In the genomic region with DNA sequence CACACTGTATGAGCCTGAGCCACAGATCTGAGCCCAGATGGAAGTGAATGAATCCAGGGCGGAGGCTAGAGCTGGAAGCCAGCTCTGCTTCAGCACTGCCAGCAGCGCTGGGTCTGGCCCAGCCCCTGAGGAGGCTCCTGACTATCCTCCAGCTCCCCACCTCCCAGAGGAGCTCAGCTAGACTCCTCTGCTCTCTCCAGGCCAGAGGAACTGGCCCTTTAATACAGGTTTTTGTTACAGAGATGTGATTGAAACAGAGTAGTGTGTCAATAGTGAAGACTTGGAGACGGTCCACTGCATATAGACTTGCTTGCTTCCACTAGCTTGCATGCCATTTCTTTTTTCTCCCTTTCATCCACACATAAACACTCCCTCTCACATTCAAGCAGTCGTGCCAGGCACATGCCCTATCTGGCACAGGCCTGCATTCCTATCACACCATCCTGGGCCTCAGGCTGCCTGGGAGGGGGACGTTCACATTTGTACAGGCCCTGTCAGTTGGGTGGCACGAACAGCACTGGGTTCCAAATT, we compare ENCODE assay signal across 7 mouse cellular contexts. TPM values are rescaled to one million over a fixed set of nuclear protein-coding genes. Genes with fewer than 3 reads are reported as not detected.
DNase-seq lines count a peak whose midpoint lies in the region; ATAC-seq lines count a peak whose summit lies in the region.

No protein-coding gene starts in this region.

- intact Hi-C loops in heart, postnatal 25 days (cut with DNase I) = loop anchor here (2.0 kb wide), 1 partner anchor 13 kb away; no protein-coding TSS in a partner anchor

- H3K27ac ChIP-seq in limb, embryonic 15.5 days = peak overlapping the region; percentile 38; the same call in 1 of the 2 replicates
- H3K27ac ChIP-seq in limb, embryonic 10.5 days = no peak overlapping the region
- H3K27ac ChIP-seq in embryonic facial prominence, embryonic 15.5 days (replicated peaks) = peak overlapping the region; percentile 61
- peak overlapping the region; percentile 64; the same call in 1 of the 2 replicates for H3K27ac ChIP-seq in stomach, embryonic 16.5 days (ENCODE audit: low read length)

- H3K36me3 ChIP-seq in limb, embryonic 15.5 days = peaks cover 27% of the 10 kb centered on the region
- H3K36me3 ChIP-seq in limb, embryonic 10.5 days = no peaks in the 10 kb centered on the region
- H3K36me3 ChIP-seq in embryonic facial prominence, embryonic 15.5 days = peaks cover 2% of the 10 kb centered on the region; the same call in 1 of the 2 replicates
- H3K36me3 ChIP-seq in stomach, embryonic 16.5 days (ENCODE audit: control insufficient read depth, insufficient read depth, low read length) = no peaks in the 10 kb centered on the region

- H3K4me3 ChIP-seq in limb, embryonic 15.5 days = no peak overlapping the region
- no peak overlapping the region for H3K4me3 ChIP-seq in limb, embryonic 10.5 days
- H3K4me3 ChIP-seq in embryonic facial prominence, embryonic 15.5 days (replicated peaks) = no peak overlapping the region
- no peak overlapping the region for H3K4me3 ChIP-seq in stomach, embryonic 16.5 days (replicated peaks; ENCODE audit: low read length)

- peaks cover 7% of the 10 kb centered on the region; the same call in 1 of the 2 replicates for H3K27me3 ChIP-seq in limb, embryonic 15.5 days
- peaks cover 11% of the 10 kb centered on the region for H3K27me3 ChIP-seq in limb, embryonic 10.5 days (ENCODE audit: low read depth, poor library complexity, severe bottlenecking)
- no peaks in the 10 kb centered on the region for H3K27me3 ChIP-seq in embryonic facial prominence, embryonic 15.5 days
- H3K27me3 ChIP-seq in stomach, embryonic 16.5 days (ENCODE audit: control insufficient read depth, insufficient read depth, low read length) = no peaks in the 10 kb centered on the region

- 54% methylated on average over 6 of the region's 6 CpGs for WGBS in limb, embryonic 15.5 days
- 73% methylated on average over 6 of the region's 6 CpGs for WGBS in limb, embryonic 10.5 days
- WGBS in embryonic facial prominence, embryonic 15.5 days = 52% methylated on average over 6 of the region's 6 CpGs
- WGBS in stomach, embryonic 16.5 days = 59% methylated on average over 6 of the region's 6 CpGs

- ATAC-seq in limb, embryonic 15.5 days (ENCODE audit: insufficient number of reproducible peaks, low FRiP score, low TSS enrichment, low read depth) = no peak
- ATAC-seq in embryonic facial prominence, embryonic 15.5 days (ENCODE audit: insufficient number of reproducible peaks, low FRiP score, low TSS enrichment, low read depth) = no peak
- no peak for ATAC-seq in stomach, embryonic 16.5 days (ENCODE audit: insufficient read depth, low FRiP score)

- no peak overlapping the region for H3K4me2 ChIP-seq in limb, embryonic 15.5 days
- no peak overlapping the region for H3K4me2 ChIP-seq in embryonic facial prominence, embryonic 15.5 days (replicated peaks)
- no peak overlapping the region for H3K4me2 ChIP-seq in stomach, embryonic 16.5 days (ENCODE audit: low read depth, low read length)

- H3K9me3 ChIP-seq in limb, embryonic 15.5 days = no peaks in the 10 kb centered on the region
- no peaks in the 10 kb centered on the region for H3K9me3 ChIP-seq in limb, embryonic 10.5 days (replicated peaks)
- no peaks in the 10 kb centered on the region for H3K9me3 ChIP-seq in embryonic facial prominence, embryonic 15.5 days (replicated peaks)
- H3K9me3 ChIP-seq in stomach, embryonic 16.5 days (replicated peaks; ENCODE audit: control insufficient read depth, low read length) = no peaks in the 10 kb centered on the region

- no peak overlapping the region for H3K9ac ChIP-seq in limb, embryonic 15.5 days
- no peak overlapping the region for H3K9ac ChIP-seq in embryonic facial prominence, embryonic 15.5 days
- H3K9ac ChIP-seq in stomach, embryonic 16.5 days (ENCODE audit: low read length) = 0 out of 2 replicates have a peak overlapping the region, but pooled peaks have one; percentile 20

- H3K4me1 ChIP-seq in limb, embryonic 15.5 days = peaks cover 27% of the 10 kb centered on the region
- H3K4me1 ChIP-seq in limb, embryonic 10.5 days = peaks cover 30% of the 10 kb centered on the region
- H3K4me1 ChIP-seq in embryonic facial prominence, embryonic 15.5 days = peaks cover 38% of the 10 kb centered on the region
- H3K4me1 ChIP-seq in stomach, embryonic 16.5 days (ENCODE audit: control insufficient read depth, insufficient read depth, low read length) = peaks cover 22% of the 10 kb centered on the region

- no peak for DNase-seq in limb, embryonic 10.5 days (ENCODE audit: low spot score)
- DNase-seq in cerebellum, adult 11 months = peak; percentile 44
- DNase-seq in heart, postnatal 25 days (ENCODE audit: low spot score) = peak; percentile 51
- no peak for DNase-seq in kidney, postnatal 36 days

RNA-seq across cellular contexts. Expression of gene Myo1c, which starts 2.6 kb away (rescaled TPM):
- polyA plus RNA-seq in limb, embryonic 15.5 days (2015; fragmentation: Nextera tagmentation; extraction: Ambion mirVana) = 63.8 and 66.7 TPM in 2 replicates
- 19.7 and 20.2 TPM in 2 replicates for polyA plus RNA-seq in limb, embryonic 10.5 days (2016; fragmentation: Nextera tagmentation; extraction: Ambion mirVana)
- 56.1 and 65.3 TPM in 2 replicates for polyA plus RNA-seq in embryonic facial prominence, embryonic 15.5 days (2015; fragmentation: Nextera tagmentation; extraction: Ambion mirVana)
- total RNA-seq in heart, postnatal 25 days (2021) = 100 to 1,000 TPM; 119 to 132 TPM
- polyA plus RNA-seq in stomach, embryonic 16.5 days (2015; fragmentation: Nextera tagmentation; extraction: Ambion mirVana) = 70.5 and 74.3 TPM in 2 replicates

RNA-seq across cellular contexts. Expression of gene Inpp5k, which starts 17.0 kb away (rescaled TPM):
- 22.3 and 28.3 TPM in 2 replicates for polyA plus RNA-seq in limb, embryonic 15.5 days (2015; fragmentation: Nextera tagmentation; extraction: Ambion mirVana)
- 14.4 and 17.6 TPM in 2 replicates for polyA plus RNA-seq in limb, embryonic 10.5 days (2016; fragmentation: Nextera tagmentation; extraction: Ambion mirVana)
- polyA plus RNA-seq in embryonic facial prominence, embryonic 15.5 days (2015; fragmentation: Nextera tagmentation; extraction: Ambion mirVana) = 25.7 and 31.9 TPM in 2 replicates
- 10 to 100 TPM; 27.8 to 29.8 TPM for total RNA-seq in heart, postnatal 25 days (2021)
- polyA plus RNA-seq in stomach, embryonic 16.5 days (2015; fragmentation: Nextera tagmentation; extraction: Ambion mirVana) = 20.6 and 24.2 TPM in 2 replicates

RNA-seq across cellular contexts. Expression of gene Crk, which starts 31.3 kb away (rescaled TPM):
- polyA plus RNA-seq in limb, embryonic 15.5 days (2015; fragmentation: Nextera tagmentation; extraction: Ambion mirVana) = 109 and 117 TPM in 2 replicates
- 105 and 123 TPM in 2 replicates for polyA plus RNA-seq in limb, embryonic 10.5 days (2016; fragmentation: Nextera tagmentation; extraction: Ambion mirVana)
- polyA plus RNA-seq in embryonic facial prominence, embryonic 15.5 days (2015; fragmentation: Nextera tagmentation; extraction: Ambion mirVana) = 105 and 112 TPM in 2 replicates
- total RNA-seq in heart, postnatal 25 days (2021) = 10 to 100 TPM; 81.3 to 88.2 TPM
- polyA plus RNA-seq in stomach, embryonic 16.5 days (2015; fragmentation: Nextera tagmentation; extraction: Ambion mirVana) = 106 and 107 TPM in 2 replicates

RNA-seq across cellular contexts. Expression of gene Pitpna, which starts 59.8 kb away (rescaled TPM):
- polyA plus RNA-seq in limb, embryonic 15.5 days (2015; fragmentation: Nextera tagmentation; extraction: Ambion mirVana) = 61.4 and 65.4 TPM in 2 replicates
- polyA plus RNA-seq in limb, embryonic 10.5 days (2016; fragmentation: Nextera tagmentation; extraction: Ambion mirVana) = 60.9 and 68.8 TPM in 2 replicates
- 73.0 and 79.3 TPM in 2 replicates for polyA plus RNA-seq in embryonic facial prominence, embryonic 15.5 days (2015; fragmentation: Nextera tagmentation; extraction: Ambion mirVana)
- 100 to 1,000 TPM; 108 to 115 TPM for total RNA-seq in heart, postnatal 25 days (2021)
- 59.1 and 63.1 TPM in 2 replicates for polyA plus RNA-seq in stomach, embryonic 16.5 days (2015; fragmentation: Nextera tagmentation; extraction: Ambion mirVana)

Comparison
In these comparisons a context has a peak if more than half of its experiments do, and no peak if none do; other contexts are left out.
1. DNase-seq: peak in cerebellum, adult 11 months (single experiment) and heart, postnatal 25 days (single experiment); none in limb, embryonic 10.5 days (single experiment) and kidney, postnatal 36 days (0 of 2).